Mouse (Mus musculus): ENCODE results near the gene Pdp2.
"Not testable (repeated sequence)": the region's sequence is repeated elsewhere in the genome, so short reads cannot be mapped to it uniquely, and the experiment has no call there.

Pdp2 gene

GRCm38 (mm10) chr8:104591133-104591834, at the start of gene Pdp2:
TSS of gene Pdp2 (plus strand) at chr8:104591451.
- DNase-seq (ENCODE audit: low spot score in 2 of 2) = peak; percentile 95 to 96

DNA sequence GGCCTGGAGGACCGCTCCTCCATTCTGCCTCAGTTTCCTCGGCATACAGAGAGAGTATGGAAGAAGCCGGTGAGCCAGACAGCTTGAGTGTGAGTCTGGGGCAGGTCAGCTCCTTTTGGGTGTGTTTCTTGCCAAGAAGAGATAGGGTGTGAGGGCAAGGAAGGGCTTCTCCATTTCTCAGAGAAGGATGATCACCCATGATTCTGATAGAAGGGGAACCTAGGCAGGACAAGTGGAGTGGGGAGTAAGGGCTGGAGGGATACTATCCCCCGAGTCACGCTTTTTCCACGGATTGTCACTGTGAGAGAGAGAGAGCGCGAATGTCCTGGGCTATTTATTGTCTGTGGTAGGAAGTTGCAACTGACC, 49.8 kb upstream of the Pdp2 start:
- no peak for DNase-seq (ENCODE audit: low spot score in 2 of 2)

- no peak for DNase-seq (ENCODE audit: low spot score in 2 of 2)
Observed at GRCm38 (mm10) chr8:104542160-104542559, 49.1 kb upstream of the Pdp2 start.

- DNase-seq (ENCODE audit: low spot score in 2 of 2) = peak; percentile 47 to 85
Observed at GRCm38 (mm10) chr8:104543440-104544045, 47.7 kb upstream of the Pdp2 start.

- no peak for DNase-seq (ENCODE audit: low spot score in 2 of 2)
Observed at GRCm38 (mm10) chr8:104555191-104555590, 36.1 kb upstream of the Pdp2 start.

- DNase-seq (ENCODE audit: low spot score in 2 of 2) = no peak
Observed at GRCm38 (mm10) chr8:104557226-104557625, 34.0 kb upstream of the Pdp2 start.

- DNase-seq (ENCODE audit: low spot score in 2 of 2) = no peak
Observed at GRCm38 (mm10) chr8:104560731-104561130, 30.5 kb upstream of the Pdp2 start.

GRCm38 (mm10) chr8:104564633-104565456, 26.4 kb upstream of the Pdp2 start:
- peak; percentile 78 to 87 for DNase-seq (ENCODE audit: low spot score in 2 of 2)

- no peak for DNase-seq (ENCODE audit: low spot score in 2 of 2)
Observed at GRCm38 (mm10) chr8:104565457-104565798, 25.8 kb upstream of the Pdp2 start.

DNA sequence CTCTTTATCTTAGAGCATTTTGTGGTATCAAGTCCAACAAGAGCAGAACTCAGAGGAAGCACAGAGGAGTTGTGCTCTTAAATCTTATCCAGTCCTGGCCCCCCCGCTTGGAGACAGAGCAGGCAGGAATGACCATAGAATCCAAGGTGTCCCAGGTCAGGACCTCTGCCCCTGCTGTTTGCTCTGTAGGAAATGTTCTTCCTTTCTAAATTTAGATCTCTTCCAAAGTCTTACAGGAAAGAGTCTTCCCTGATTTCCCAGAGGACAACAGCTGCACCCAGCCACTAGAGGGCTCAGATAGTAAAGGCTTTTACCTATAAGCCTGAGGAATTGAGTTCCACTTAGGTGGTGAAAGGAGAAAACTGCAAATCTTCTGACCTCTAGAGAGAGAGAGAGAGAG, 21.7 kb upstream of the Pdp2 start:
- peak; percentile 28 to 33 for DNase-seq (ENCODE audit: low spot score in 2 of 2)

- DNase-seq (ENCODE audit: low spot score in 2 of 2) = peak; percentile 61 to 83
Observed at GRCm38 (mm10) chr8:104570436-104571343, 20.6 kb upstream of the Pdp2 start.

DNA sequence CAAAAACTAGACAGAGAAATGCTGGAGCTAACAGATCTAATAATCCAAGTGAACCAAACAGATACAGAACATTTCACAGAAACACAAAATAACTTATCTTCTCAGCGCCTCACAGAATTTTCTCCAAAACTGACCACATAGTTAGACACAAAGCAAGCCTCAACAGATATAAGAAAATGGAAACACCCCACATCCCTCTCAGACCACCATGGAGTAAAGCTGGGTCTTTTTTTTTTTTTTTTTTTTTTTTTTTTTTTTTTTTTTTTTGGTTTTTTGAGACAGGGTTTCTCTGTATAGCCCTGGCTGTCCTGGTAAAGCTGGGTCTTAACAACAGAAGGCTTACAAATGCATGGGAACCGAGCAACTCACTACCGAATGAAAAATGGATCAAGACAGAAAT, 14.4 kb upstream of the Pdp2 start:
- no peak for DNase-seq (ENCODE audit: low spot score in 2 of 2)

- not testable (repeated sequence) for DNase-seq (ENCODE audit: low spot score in 2 of 2)
Observed at GRCm38 (mm10) chr8:104577606-104578005, 13.6 kb upstream of the Pdp2 start.

- DNase-seq (ENCODE audit: low spot score in 2 of 2) = no peak
Observed at GRCm38 (mm10) chr8:104584522-104584921, 6.7 kb upstream of the Pdp2 start.

DNA sequence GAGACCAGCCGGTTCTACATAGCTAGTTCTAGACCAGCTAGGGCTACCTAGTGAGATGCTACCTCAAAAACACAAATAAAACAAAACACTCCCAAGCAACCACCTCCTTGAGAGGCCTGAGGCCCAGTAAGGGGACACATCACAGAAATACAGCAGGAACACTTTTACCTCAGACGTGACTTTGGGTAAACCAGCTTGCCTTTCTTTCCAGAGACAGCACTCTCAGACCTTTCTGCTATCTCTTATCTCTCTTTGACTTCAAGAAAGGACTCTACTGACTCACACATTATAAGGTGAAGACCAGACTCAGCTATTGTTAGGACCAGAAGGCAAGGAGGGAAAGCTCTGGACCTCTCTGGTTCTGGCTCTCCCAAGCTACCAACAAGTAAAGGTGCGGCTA, 967 bp upstream of the Pdp2 start:
- no peak for DNase-seq (ENCODE audit: low spot score in 2 of 2)

GRCm38 (mm10) chr8:104591856-104592255, 605 bp downstream of the Pdp2 start:
- DNase-seq (ENCODE audit: low spot score in 2 of 2) = no peak

DNA sequence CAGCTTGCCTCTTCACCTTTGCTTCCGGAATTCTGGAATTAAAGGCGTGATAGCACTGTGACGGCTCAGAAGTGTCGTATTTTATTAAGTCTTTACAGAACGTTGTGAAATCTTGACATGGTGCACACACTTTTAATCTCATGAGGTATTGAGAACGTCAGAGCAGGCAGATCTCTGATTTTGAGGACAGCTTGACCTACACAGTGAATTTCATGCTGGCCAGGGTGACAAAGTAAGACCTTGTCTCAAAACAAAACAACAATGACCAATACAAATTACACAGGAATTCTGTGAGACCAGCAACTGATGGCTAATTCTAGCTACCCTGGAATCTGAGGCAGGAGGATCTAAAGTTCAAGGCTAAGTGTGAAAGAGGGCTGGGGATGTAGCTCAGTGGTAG, 1.3 kb downstream of the Pdp2 start:
- DNase-seq (ENCODE audit: low spot score in 2 of 2) = no peak

GRCm38 (mm10) chr8:104593536-104594325, 2.5 kb downstream of the Pdp2 start:
- no peak for DNase-seq (ENCODE audit: low spot score in 2 of 2)

GRCm38 (mm10) chr8:104594611-104595362, 3.5 kb downstream of the Pdp2 start:
- DNase-seq (ENCODE audit: low spot score in 2 of 2) = no peak
